Mouse (Mus musculus) MEL (cell line): ENCODE results near the gene Slc1a4.

ENCODE experiments used
- BHLHE40 ChIP-seq: IDR thresholded peaks from 2 replicates; pipeline ENCODE4 v1.6.1; 2012; ENCODE audit warnings: low read depth, mild to moderate bottlenecking, inconsistent platforms, low read length, improper control_type of control experiment, borderline replicate concordance
- CTCF ChIP-seq, 3 experiments: IDR thresholded peaks in 2 of 3; conservative IDR thresholded peaks in 1 of 3; 2 replicates each; pipeline ENCODE4 v1.5.1; 2011 to 2012; ENCODE audit warnings: low read length in 3 of 3, low read depth in 2 of 3, mild to moderate bottlenecking in 2 of 3, improper control_type of control experiment in 1 of 3, inconsistent platforms in 1 of 3, mixed read lengths in 1 of 3, moderate library complexity in 1 of 3; ENCODE audit not compliant: control insufficient read depth in 1 of 3, insufficient read depth in 1 of 3, poor library complexity in 1 of 3, severe bottlenecking in 1 of 3
- EP300 ChIP-seq, 2 experiments: IDR thresholded peaks; 2 replicates each; pipeline ENCODE4 v1.6.1; 2011; ENCODE audit warnings: improper control_type of control experiment in 2 of 2, low read length in 2 of 2, low read depth in 1 of 2, mild to moderate bottlenecking in 1 of 2
- JUND ChIP-seq: IDR thresholded peaks from 2 replicates; pipeline ENCODE4 v1.6.1; 2011; ENCODE audit warnings: low read depth, mild to moderate bottlenecking, improper control_type of control experiment, low read length
- MAX ChIP-seq: IDR thresholded peaks from 2 replicates; pipeline ENCODE4 v1.6.1; 2011; ENCODE audit warnings: low read length, improper control_type of control experiment
- MAZ ChIP-seq: IDR thresholded peaks from 2 replicates; pipeline ENCODE4 v1.6.1; 2012; ENCODE audit warnings: low read depth, mild to moderate bottlenecking, inconsistent platforms, low read length, improper control_type of control experiment
- MYC ChIP-seq: IDR thresholded peaks from 2 replicates; pipeline ENCODE4 v1.6.1; 2011; ENCODE audit warnings: low read depth, mild to moderate bottlenecking, low read length, improper control_type of control experiment, moderate library complexity
- POLR2A ChIP-seq, 2 experiments: IDR thresholded peaks; 2 replicates each; pipeline ENCODE4 v1.6.1; 2011 to 2012; ENCODE audit warnings: low read length in 2 of 2, mild to moderate bottlenecking in 2 of 2, control low read depth in 1 of 2, improper control_type of control experiment in 1 of 2, low read depth in 1 of 2, moderate library complexity in 1 of 2; ENCODE audit not compliant: control insufficient read depth in 1 of 2, insufficient read depth in 1 of 2, poor library complexity in 1 of 2
- SIN3A ChIP-seq: IDR thresholded peaks from 2 replicates; pipeline ENCODE4 v1.6.1; 2012; ENCODE audit warnings: low read length, improper control_type of control experiment, inconsistent platforms
- TAL1 ChIP-seq: IDR thresholded peaks from 2 replicates; pipeline ENCODE4 v1.6.1; 2012; ENCODE audit warnings: mild to moderate bottlenecking, inconsistent platforms, low read length, moderate library complexity, mixed read lengths
- ZKSCAN1 ChIP-seq: IDR thresholded peaks from 2 replicates; pipeline ENCODE4 v1.6.1; 2012; ENCODE audit warnings: low read depth, mild to moderate bottlenecking, inconsistent platforms, low read length, improper control_type of control experiment, moderate library complexity
- ZMIZ1 ChIP-seq: IDR thresholded peaks from 2 replicates; pipeline ENCODE4 v1.6.1; 2012; ENCODE audit warnings: low read depth, mild to moderate bottlenecking, inconsistent platforms, low read length, improper control_type of control experiment, moderate library complexity
- ZNF384 ChIP-seq: IDR thresholded peaks from 2 replicates; pipeline ENCODE4 v1.6.1; 2012; ENCODE audit warnings: low read depth, mild to moderate bottlenecking, inconsistent platforms, low read length, improper control_type of control experiment

- TF ChIP-seq ZKSCAN1 (no peak), BHLHE40 (no peak), ZNF384 (peak; percentile 98), ZMIZ1 (no peak), POLR2A (IDR thresholded peaks at IDR 0.05; ENCODE audit: control insufficient read depth in 1 of 2, insufficient read depth in 1 of 2, low read depth in 1 of 2, low read length in 2 of 2, poor library complexity in 1 of 2) (no peak), CTCF (IDR thresholded peaks at IDR 0.05 in 2 of 3, conservative IDR thresholded peaks at IDR 0.05 in 1 of 3; ENCODE audit: control insufficient read depth in 1 of 3, insufficient read depth in 1 of 3, low read depth in 2 of 3, low read length in 3 of 3, poor library complexity in 1 of 3, severe bottlenecking in 1 of 3) (no peak), EP300 (IDR thresholded peaks at IDR 0.05; ENCODE audit: low read depth in 1 of 2, low read length in 2 of 2) (peak; percentile 78 to 87), SIN3A (peak; percentile 96), TAL1 (peak; percentile 29; the same call in 1 of the 2 replicates), MYC (0 out of 2 replicates have a peak, but pooled peaks have one; percentile 50), MAZ (no peak), MAX (peak; percentile 27; the same call in 1 of the 2 replicates), JUND (no peak)
These were observed 7.3 kb downstream of the Slc1a4 start for GRCm38 (mm10) chr11:20325073-20325694.
